Mouse (Mus musculus) cerebellum, adult 2 months (tissue): ENCODE data around the gene Dnali1. TPM values are rescaled to one million over a fixed set of nuclear protein-coding genes. Genes with fewer than 3 reads are reported as not detected.

Experiments
- DNase-seq, 2 experiments: peaks; one replicate each; pipeline ENCODE4 v3.0.0; 2021
- H3K27ac ChIP-seq: fragments of 200-500 bp; 2 replicates; pipeline ENCODE4 v1.5.1; 2012; ENCODE audit warnings: low read length, control low read depth, inconsistent platforms; ENCODE audit not compliant: insufficient read depth
- H3K27me3 ChIP-seq: fragments of 200-500 bp; 2 replicates; pipeline ENCODE4 v1.6.1; 2012; ENCODE audit warnings: inconsistent platforms, mild to moderate bottlenecking, low read length, moderate library complexity; ENCODE audit not compliant: control insufficient read depth, insufficient read depth
- H3K4me1 ChIP-seq: fragments of 200-500 bp; 2 replicates; pipeline ENCODE4 v1.6.1; 2011; ENCODE audit warnings: low read length; ENCODE audit not compliant: control insufficient read depth, insufficient read depth
- H3K4me3 ChIP-seq: fragments of 200-500 bp; replicated peaks from 2 replicates; pipeline ENCODE3; 2011; ENCODE audit warnings: mild to moderate bottlenecking, low read depth, low read length, control low read depth; ENCODE audit not compliant: insufficient read depth
- CTCF ChIP-seq: fragments of 200-500 bp; IDR thresholded peaks from 2 replicates; pipeline ENCODE4 v1.5.1; 2011; ENCODE audit warnings: low read depth, mild to moderate bottlenecking, control low read depth, low read length, moderate library complexity, borderline replicate concordance; ENCODE audit not compliant: insufficient read depth
- POLR2A ChIP-seq: fragments of 200-500 bp; IDR thresholded peaks from 2 replicates; pipeline ENCODE4 v1.6.1; 2011; ENCODE audit warnings: low read length, control low read depth, borderline replicate concordance; ENCODE audit not compliant: insufficient read depth
- WGBS: fragments of 180-500 bp; shearing (Covaris S2); methylation state at CpG from one replicate; pipeline ENCODE4 v1.1.7; 2018; 5-methylcytosine and 5-hydroxymethylcytosine counted together
- polyA plus RNA-seq: library from polyadenylated mRNA; depleted of rRNA; stranded (reverse); fragments of >200 nt; gene quantifications from 2 replicates; pipeline ENCODE4 v1.2.3, GENCODE M21; 2012

The Dnali1 gene
- polyA plus RNA-seq, 1 experiment = 1.1 TPM

DNA sequence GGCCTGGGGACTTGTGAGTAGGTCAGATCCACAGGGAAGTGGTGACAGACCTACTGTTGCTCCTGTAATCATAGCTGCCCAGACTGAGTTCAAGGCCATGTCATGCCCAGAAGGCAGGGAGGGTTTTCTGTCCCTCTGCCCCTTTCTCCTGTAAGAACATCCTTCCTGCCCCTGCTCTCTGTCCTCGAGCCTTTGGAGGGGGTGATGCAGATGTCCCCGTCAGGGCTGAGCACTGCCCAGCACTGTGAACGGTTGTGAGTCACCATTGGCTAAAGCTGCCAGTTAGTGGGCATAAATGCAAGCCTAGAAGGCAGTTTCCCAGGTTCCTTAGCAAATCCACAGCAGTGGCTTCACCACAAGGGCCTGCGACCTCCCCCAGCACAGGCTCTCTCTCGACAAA, 27.5 kb upstream of the Dnali1 start:
- Histone ChIP-seq H3K4me1 (no peaks in the 10 kb centered on the region), H3K27me3 (no peaks in the 10 kb centered on the region), H3K27ac (no peak overlapping the region), H3K4me3 (no peak overlapping the region)
- TF ChIP-seq CTCF = no peak
- no peak for TF ChIP-seq POLR2A
- no peak for DNase-seq
- WGBS = 75% methylated on average over 5 of the region's 5 CpGs

DNA sequence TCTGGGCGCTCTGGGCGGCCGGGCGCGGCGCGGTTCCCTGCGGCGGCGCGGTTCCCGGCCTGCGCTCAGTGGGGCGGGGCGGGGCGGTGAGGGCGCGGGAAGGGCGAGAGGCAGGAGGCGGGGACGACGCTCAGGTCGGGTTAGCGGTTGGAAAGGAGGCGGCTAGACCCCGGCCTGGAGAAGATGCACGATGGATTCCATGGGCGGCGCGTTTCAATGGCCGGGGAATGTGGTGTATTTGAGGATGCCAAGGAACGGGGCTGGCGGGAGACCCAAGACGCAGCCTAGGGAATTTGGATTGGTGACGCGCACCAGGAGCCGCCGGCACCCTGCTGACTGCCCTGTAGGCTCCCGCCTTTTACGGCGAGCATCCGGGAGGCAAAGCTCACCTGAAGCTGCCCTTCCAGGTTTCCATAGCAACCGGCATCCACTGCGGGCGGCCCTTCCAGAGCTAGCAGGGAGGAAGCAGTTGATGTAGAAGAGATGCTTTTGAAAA, 19.9 kb upstream of the Dnali1 start:
- Histone ChIP-seq H3K4me1 (peaks cover 4% of the 10 kb centered on the region), H3K27me3 (no peaks in the 10 kb centered on the region), H3K4me3 (peak overlapping the region; percentile 59), H3K27ac (peak overlapping the region; percentile 96)
- DNase-seq = peak in 1 of 2 experiments; percentile 80
- TF ChIP-seq POLR2A (no peak), CTCF (no peak)
- WGBS = under 1% methylated on average over 44 of the region's 45 CpGs

DNA sequence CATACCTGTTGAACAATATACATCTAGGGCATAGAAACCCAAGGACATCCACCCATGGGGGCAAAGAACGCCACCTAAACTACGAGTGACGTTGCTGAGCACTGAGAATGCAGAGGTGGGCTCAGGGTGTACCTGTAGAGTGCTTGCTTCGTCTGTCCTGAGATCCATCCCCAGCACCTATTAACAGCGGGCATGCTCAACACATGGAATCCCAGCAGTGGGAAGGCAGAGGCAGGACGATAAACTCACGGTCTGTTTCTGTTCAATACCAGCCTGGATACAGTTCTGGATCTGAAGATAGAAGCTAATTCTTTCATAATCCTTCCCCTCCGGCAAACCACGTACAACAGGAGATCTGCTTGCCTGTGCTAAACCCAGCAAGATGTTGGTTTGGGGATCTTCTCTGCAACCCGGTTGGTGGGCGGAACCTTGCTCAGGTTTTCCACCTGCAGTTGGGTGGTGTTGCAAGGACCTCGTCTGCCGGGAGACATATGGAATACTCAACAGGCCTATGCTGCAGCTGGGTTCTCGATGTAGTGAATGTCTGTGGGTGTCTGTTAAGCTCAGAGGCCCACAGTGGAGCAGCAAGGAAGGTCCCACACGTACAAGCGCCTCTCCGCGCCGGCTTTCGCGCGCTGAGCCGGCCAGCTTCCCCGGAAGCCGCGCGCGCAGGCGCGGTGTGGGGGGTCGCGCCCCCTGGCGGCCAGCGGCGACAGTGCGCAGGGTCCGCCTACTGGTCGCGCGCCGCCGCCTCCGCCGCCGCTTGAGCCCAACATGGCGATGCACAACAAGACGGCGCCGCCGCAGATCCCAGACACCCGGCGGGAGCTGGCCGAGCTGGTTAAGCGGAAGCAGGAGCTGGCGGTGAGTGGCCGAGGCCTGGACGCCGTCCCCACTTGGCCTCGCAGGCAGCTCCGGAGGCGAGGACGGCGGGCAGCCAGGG, 19.2 kb upstream of the Dnali1 start, which contains the start of gene Meaf6:
Gene Meaf6, plus strand, starts transcription at position 732 of the 943 bp plus-strand sequence.
- TF ChIP-seq POLR2A (peak; percentile 69; the same call in 1 of the 2 replicates), CTCF (peak; percentile 63)

DNA sequence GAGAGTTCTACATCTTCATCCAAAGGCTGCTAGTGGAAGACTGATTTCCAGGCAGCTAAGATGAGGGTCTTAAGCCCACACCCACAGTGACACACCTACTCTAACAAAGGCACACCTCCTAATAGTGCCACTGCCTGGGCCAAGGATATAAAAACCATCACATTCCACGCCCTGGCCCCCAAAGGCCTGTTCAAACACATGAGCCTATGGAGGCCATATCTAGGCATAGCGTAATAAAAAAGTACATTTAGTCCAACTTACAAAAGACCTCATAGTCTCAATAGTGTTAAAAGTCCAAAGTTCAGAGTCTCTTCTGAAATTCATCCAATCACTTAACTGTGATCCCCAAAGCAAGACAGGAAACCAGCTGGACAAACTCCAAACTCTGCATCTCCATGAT, 13.2 kb upstream of the Dnali1 start:
- 97% methylated on average over 2 of the region's 2 CpGs for WGBS
- no peaks in the 10 kb centered on the region for H3K27me3 ChIP-seq
- no peak for TF ChIP-seq POLR2A
- TF ChIP-seq CTCF = no peak
- no peaks in the 10 kb centered on the region for H3K4me1 ChIP-seq
- DNase-seq = no peak
- H3K4me3 ChIP-seq = no peak overlapping the region
- H3K27ac ChIP-seq = no peak overlapping the region

More for the DNA sequence above, 19.2 kb upstream of the Dnali1 start, which contains the start of gene Meaf6:
- WGBS = 1% methylated on average over 63 of the region's 63 CpGs
- no peaks in the 10 kb centered on the region for H3K27me3 ChIP-seq
- peak within 1 kb of the TSS; percentile 96 for H3K27ac ChIP-seq
- peaks cover 4% of the 10 kb centered on the region for H3K4me1 ChIP-seq
- peak within 1 kb of the TSS; percentile 59 for H3K4me3 ChIP-seq
- DNase-seq = peak; percentile 91 to 94

DNA sequence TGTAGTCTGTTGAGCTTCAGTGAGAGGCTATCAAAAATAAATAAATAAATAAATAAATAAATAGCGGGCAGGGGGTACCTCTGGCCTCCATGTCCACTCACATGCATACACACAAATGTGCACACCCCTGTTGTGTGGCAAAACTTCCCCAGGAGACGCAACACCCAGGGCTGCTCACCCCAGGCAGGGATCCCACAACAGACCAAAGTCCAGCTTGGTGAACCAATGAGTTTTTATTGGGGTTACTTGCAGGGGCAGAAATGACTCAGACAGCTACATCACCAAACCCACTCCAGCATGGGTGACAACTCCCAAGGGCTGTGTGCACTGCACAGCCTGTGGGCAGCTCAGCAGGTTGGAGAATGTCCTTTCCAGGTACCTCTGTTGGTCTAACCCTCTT, 12.2 kb upstream of the Dnali1 start:
- WGBS = 97% methylated on average over 2 of the region's 2 CpGs
- Histone ChIP-seq H3K27me3 (no peaks in the 10 kb centered on the region), H3K4me1 (no peaks in the 10 kb centered on the region), H3K4me3 (no peak overlapping the region), H3K27ac (no peak overlapping the region)
- TF ChIP-seq POLR2A = no peak
- no peak for TF ChIP-seq CTCF
- no peak for DNase-seq

DNA sequence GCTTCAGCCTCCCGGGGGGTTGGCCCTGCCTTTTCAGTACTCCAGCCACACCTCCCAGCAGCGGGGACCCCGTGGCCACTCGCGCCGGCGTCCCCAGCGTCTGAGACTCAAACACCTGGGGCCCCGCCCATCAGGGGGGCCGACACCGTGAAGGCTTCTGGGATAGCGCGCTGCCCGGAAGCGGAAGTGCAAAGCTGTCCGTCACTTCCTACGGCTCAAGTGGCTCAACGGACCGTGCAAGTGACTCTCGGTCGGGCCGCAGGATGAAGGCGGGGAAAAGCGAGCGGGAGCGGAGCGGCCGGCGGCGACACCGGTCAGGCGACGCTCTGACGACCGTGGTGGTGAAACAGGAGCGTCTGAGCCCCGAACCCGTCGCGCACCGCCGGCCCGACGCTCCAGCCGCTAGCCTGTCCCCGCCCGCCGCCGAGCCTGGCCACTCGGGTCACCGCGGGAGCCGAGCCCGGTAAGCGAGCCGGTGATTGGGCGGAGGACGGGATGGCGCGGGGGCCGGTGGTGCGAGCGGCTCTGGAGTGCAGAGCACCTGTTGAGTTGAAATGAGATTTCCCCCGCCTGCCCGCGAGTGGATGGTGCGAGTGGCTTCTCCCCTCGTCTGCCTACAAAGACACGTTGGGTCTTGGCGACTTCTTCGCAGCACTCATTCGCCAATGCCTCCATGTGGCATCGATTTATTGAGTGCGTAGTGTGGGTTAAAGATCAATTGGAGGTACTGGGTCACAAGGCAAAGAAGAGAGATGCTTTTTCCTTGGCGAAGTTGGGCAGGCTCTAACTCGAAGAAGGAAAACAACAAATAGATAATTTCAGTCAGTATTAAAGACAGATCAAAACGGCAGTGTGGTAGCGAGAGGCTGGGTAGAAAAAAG, 1.2 kb upstream of the Dnali1 start, which contains the start of gene Snip1:
Gene Snip1, plus strand, starts transcription at position 183 of the 881 bp plus-strand sequence.
- peaks cover 2% of the 10 kb centered on the region; the same call in 1 of the 2 replicates for H3K4me1 ChIP-seq
- no peak within 1 kb of the TSS for H3K27ac ChIP-seq
- no peaks in the 10 kb centered on the region for H3K27me3 ChIP-seq
- TF ChIP-seq CTCF (no peak), POLR2A (peak; percentile 88)
- H3K4me3 ChIP-seq = peak within 1 kb of the TSS; percentile 81
- under 1% methylated on average over 77 of the region's 78 CpGs for WGBS
- DNase-seq = peak; percentile 95 to 96

DNA sequence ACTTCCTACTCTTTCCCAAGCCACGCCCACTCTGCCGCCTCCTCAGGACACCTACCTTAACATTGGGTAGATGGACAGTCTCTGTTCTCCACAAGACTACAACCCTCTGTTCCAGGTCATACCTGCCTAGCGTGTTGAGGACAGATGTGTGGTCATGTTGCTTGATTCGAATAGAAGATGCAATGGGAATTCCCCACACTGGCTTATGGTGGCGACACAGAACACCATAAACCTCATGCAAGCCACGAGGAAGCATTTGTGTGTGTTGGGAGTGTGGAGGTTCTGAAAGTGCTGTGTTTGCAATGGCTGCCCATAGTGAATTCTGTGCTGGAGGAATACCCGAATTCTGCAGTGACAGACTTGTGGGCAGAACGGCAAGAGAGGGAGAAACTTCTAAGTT, 1.7 kb downstream of the Dnali1 start:
- Histone ChIP-seq H3K4me1 (peaks cover 2% of the 10 kb centered on the region; the same call in 1 of the 2 replicates), H3K27ac (no peak overlapping the region), H3K27me3 (no peaks in the 10 kb centered on the region), H3K4me3 (no peak overlapping the region)
- WGBS = 71% methylated on average over 8 of the region's 8 CpGs
- no peak for DNase-seq
- no peak for TF ChIP-seq CTCF
